Mouse (Mus musculus): ENCODE data around the gene Foxa1. TPM values are rescaled to one million over a fixed set of nuclear protein-coding genes. Genes with fewer than 3 reads are reported as not detected.

The Foxa1 gene
- polyA plus RNA-seq, 1 experiment from 2014 or later = 0.32 TPM

DNA sequence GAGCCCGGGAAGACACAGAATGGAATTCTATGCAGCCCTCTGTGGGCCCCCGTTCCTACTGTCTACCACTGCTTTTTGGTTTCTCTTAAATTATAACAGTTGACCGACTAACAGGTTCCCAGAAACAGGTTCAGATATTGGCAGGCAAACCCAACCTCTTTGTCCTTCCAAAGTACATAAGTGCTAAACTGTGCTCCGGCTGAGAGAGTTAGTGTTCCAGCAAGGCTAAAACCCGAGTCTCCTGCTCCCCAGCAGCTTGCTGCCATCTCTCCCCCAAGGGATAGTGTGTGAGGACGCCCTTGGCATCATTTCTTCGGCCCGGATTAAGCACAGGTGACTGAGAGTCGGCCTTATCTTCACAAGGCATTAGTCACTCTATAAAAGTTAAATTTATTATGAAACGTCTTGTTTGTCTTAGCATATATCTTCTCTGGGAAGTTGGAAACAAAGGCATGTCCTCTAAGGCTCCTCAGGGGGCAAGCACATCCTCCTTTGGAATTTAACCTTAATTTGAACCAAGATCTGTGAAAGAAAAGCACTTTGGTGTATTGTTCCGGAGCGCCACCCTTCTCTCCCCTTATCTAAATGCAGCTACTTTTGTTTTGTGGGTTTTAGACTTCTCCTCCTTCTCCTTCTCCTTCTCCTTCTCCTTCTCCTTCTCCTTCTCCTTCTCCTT is 30.9 kb downstream of the Foxa1 start:
- Histone ChIP-seq H3K27ac (replicated peaks) (no peak overlapping the region), H3K9me3 (no peaks in the 10 kb centered on the region), H3K9ac (no peak overlapping the region), H3K4me2 (no peak overlapping the region), H3K36me3 (no peaks in the 10 kb centered on the region), H3K4me3 (no peak overlapping the region), H3K4me1 (no peaks in the 10 kb centered on the region), H3K27me3 (replicated peaks) (no peaks in the 10 kb centered on the region)
- ATAC-seq (ENCODE audit: extremely low read depth, insufficient number of reproducible peaks, low FRiP score, low TSS enrichment) = no peak
- WGBS = 50% methylated on average over 12 of the region's 12 CpGs

DNA sequence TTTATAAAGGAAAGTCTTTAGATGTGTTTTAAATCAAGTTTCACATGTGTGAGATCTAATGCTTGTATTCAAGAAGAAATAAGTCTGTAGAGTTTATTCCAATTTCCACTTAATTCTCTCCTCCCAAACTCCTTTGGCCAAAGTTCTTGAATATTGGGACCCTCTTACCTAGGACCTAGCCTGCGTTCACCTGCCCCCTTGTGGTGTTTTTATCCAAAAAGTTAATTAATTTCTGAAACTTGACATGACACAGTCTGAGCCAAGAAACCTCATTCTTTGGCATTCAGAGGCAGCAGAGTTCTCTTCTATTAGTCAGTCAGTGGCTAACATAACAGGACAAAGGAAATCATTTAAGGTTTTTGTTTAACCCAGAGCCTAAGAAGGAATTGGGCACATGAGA is 32.2 kb downstream of the Foxa1 start:
- Histone ChIP-seq H3K9ac (no peak overlapping the region), H3K9me3 (no peaks in the 10 kb centered on the region), H3K4me1 (no peaks in the 10 kb centered on the region), H3K4me2 (no peak overlapping the region), H3K27me3 (replicated peaks) (no peaks in the 10 kb centered on the region), H3K4me3 (no peak overlapping the region), H3K27ac (replicated peaks) (no peak overlapping the region), H3K36me3 (no peaks in the 10 kb centered on the region)
- no peak for ATAC-seq (ENCODE audit: extremely low read depth, insufficient number of reproducible peaks, low FRiP score, low TSS enrichment)
- 60% methylated on average over 1 of the region's 1 CpGs for WGBS

DNA sequence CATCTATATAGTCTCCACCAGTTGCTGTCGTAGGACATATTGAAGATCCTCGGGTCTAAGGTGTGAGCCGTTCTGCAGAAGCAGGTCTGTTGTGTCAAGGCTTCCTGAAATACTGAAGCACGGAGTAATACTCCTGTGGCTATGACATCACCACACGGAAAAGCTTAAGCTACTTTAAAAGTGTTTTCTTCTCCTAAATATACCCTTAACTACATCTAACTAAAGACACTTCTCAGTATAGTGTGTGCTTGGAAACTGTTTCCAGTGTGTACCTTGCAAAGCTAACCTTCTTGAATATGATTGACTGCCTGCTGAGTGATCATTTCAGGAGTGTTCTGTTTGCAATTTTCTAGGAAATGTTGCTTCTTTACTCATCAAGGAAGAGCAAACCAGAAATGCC is 35.2 kb downstream of the Foxa1 start:
- WGBS = 76% methylated on average over 5 of the region's 5 CpGs
- no peak overlapping the region for H3K4me3 ChIP-seq
- no peak for ATAC-seq (ENCODE audit: extremely low read depth, insufficient number of reproducible peaks, low FRiP score, low TSS enrichment)
- no peaks in the 10 kb centered on the region for H3K36me3 ChIP-seq
- H3K4me1 ChIP-seq = no peaks in the 10 kb centered on the region
- H3K27me3 ChIP-seq (replicated peaks) = no peaks in the 10 kb centered on the region
- H3K4me2 ChIP-seq = no peak overlapping the region
- H3K9ac ChIP-seq = no peak overlapping the region
- H3K9me3 ChIP-seq = no peaks in the 10 kb centered on the region
- H3K27ac ChIP-seq (replicated peaks) = no peak overlapping the region

DNA sequence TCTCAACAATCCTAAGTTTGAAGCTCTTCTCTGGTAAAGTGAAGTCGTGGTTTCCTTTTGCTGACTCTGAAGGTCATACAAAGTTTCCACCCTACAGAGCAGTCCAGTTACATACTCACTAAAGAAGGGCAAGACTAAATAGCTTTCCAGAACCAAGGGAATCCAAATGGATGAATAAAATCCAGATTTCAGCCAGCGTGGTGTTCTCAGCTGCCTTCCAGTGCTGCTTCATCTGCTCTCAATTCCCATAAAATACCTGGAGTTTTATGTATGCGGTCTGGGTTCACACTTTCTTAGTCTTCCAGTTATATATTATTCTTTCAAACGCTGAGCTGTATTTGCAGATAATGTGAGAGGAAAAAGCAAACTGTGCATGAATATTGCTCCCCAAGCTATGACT is 35.6 kb downstream of the Foxa1 start:
- no peak overlapping the region for H3K4me2 ChIP-seq
- H3K36me3 ChIP-seq = no peaks in the 10 kb centered on the region
- H3K4me3 ChIP-seq = no peak overlapping the region
- H3K27me3 ChIP-seq (replicated peaks) = no peaks in the 10 kb centered on the region
- ATAC-seq (ENCODE audit: extremely low read depth, insufficient number of reproducible peaks, low FRiP score, low TSS enrichment) = no peak
- H3K9me3 ChIP-seq = no peaks in the 10 kb centered on the region
- H3K27ac ChIP-seq (replicated peaks) = no peak overlapping the region
- H3K9ac ChIP-seq = no peak overlapping the region
- WGBS = 79% methylated on average over 4 of the region's 4 CpGs
- H3K4me1 ChIP-seq = no peaks in the 10 kb centered on the region

DNA sequence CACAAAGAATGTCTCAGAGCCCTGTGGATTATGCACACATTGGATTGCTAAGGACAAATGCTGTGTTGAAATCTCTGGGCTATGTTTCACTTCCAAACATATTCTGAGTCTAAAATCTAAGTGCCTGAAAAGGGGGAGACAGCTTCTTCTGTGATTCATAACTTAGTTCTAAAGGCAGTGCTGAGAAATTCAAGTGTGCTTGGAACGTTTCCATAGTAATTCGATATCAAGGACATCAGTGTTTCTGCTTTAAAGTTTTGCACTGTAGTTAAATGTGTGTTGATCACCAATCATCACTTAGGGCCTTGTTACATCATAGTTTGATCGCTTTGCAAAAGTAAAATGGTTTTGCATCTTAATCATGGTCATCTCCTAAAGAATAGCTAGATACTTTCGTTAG is 37.0 kb downstream of the Foxa1 start:
- Histone ChIP-seq H3K27ac (replicated peaks) (no peak overlapping the region), H3K9me3 (no peaks in the 10 kb centered on the region), H3K4me3 (no peak overlapping the region), H3K9ac (no peak overlapping the region), H3K4me1 (no peaks in the 10 kb centered on the region), H3K36me3 (no peaks in the 10 kb centered on the region), H3K4me2 (no peak overlapping the region), H3K27me3 (replicated peaks) (no peaks in the 10 kb centered on the region)
- 65% methylated on average over 4 of the region's 4 CpGs for WGBS
- ATAC-seq (ENCODE audit: extremely low read depth, insufficient number of reproducible peaks, low FRiP score, low TSS enrichment) = no peak

DNA sequence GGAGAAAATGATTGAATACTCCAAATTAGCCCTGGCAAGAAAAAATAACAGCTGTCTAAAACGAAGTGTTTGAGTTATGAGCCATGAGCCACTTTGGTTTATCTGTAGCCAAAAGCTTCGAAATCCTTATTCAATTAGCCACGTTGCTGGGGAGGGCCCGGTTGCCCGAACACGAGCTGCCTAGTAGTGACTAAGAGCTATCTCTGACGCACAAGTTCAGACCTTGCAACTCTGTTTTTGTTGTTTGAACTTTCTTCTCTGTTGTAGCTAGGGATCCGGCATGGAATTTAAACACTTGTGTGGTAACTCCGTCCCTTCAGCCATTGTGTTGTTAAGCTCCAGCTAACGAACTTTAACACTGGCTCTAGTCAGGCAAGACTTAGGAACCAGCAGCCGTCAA is 37.8 kb downstream of the Foxa1 start:
- Histone ChIP-seq H3K9me3 (no peaks in the 10 kb centered on the region), H3K9ac (no peak overlapping the region), H3K36me3 (no peaks in the 10 kb centered on the region), H3K27ac (replicated peaks) (no peak overlapping the region), H3K4me1 (no peaks in the 10 kb centered on the region), H3K4me3 (no peak overlapping the region), H3K27me3 (replicated peaks) (no peaks in the 10 kb centered on the region), H3K4me2 (no peak overlapping the region)
- WGBS = 63% methylated on average over 11 of the region's 11 CpGs
- ATAC-seq (ENCODE audit: extremely low read depth, insufficient number of reproducible peaks, low FRiP score, low TSS enrichment) = no peak

DNA sequence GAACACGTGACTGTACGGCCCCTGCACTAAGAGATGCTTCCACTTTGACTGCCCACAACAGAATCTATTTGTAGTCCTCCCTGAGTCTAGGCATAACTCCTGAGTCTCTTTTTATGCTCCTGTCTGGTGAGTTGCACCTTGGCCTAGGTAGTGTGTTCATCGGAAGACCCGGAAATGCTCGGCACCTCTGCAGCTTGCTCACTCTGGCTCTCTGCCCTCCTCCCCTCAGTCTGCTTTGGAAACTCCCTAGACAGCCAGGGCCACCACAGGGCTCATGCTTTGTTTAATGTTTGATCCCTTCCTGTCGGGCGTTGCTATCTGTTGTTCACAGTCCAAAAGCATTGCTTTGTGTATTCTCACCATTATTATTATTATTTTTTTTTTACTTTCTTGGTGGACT is 41.4 kb downstream of the Foxa1 start:
- H3K9ac ChIP-seq = no peak overlapping the region
- no peak overlapping the region for H3K27ac ChIP-seq (replicated peaks)
- H3K4me3 ChIP-seq = no peak overlapping the region
- no peak for ATAC-seq (ENCODE audit: extremely low read depth, insufficient number of reproducible peaks, low FRiP score, low TSS enrichment)
- no peaks in the 10 kb centered on the region for H3K9me3 ChIP-seq
- no peak overlapping the region for H3K4me2 ChIP-seq
- H3K4me1 ChIP-seq = no peaks in the 10 kb centered on the region
- no peaks in the 10 kb centered on the region for H3K36me3 ChIP-seq
- no peaks in the 10 kb centered on the region for H3K27me3 ChIP-seq (replicated peaks)
- 72% methylated on average over 7 of the region's 7 CpGs for WGBS

DNA sequence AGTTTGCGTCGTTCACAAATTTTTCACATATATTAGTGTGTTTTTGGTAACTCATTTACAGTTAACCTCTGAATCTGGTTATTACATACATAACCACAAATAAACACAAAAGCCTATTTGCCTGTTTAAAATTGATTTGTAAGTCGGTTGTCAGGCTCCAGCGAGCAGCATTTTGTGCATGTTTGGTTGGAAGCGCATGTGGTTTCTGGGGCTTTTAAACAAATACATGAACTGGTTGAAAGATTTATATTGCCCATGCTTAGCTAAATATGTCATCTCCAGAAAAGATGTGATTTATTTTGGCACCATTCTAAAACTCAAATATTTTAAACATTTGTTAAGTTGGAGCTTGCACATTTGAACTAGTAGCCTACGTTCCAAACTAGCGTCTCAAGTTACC is 46.5 kb downstream of the Foxa1 start:
- no peaks in the 10 kb centered on the region for H3K9me3 ChIP-seq
- no peak for ATAC-seq (ENCODE audit: extremely low read depth, insufficient number of reproducible peaks, low FRiP score, low TSS enrichment)
- no peak overlapping the region for H3K4me2 ChIP-seq
- H3K27me3 ChIP-seq (replicated peaks) = no peaks in the 10 kb centered on the region
- no peak overlapping the region for H3K4me3 ChIP-seq
- H3K36me3 ChIP-seq = no peaks in the 10 kb centered on the region
- H3K4me1 ChIP-seq = no peaks in the 10 kb centered on the region
- WGBS = 82% methylated on average over 7 of the region's 7 CpGs
- H3K27ac ChIP-seq (replicated peaks) = no peak overlapping the region
- H3K9ac ChIP-seq = no peak overlapping the region

DNA sequence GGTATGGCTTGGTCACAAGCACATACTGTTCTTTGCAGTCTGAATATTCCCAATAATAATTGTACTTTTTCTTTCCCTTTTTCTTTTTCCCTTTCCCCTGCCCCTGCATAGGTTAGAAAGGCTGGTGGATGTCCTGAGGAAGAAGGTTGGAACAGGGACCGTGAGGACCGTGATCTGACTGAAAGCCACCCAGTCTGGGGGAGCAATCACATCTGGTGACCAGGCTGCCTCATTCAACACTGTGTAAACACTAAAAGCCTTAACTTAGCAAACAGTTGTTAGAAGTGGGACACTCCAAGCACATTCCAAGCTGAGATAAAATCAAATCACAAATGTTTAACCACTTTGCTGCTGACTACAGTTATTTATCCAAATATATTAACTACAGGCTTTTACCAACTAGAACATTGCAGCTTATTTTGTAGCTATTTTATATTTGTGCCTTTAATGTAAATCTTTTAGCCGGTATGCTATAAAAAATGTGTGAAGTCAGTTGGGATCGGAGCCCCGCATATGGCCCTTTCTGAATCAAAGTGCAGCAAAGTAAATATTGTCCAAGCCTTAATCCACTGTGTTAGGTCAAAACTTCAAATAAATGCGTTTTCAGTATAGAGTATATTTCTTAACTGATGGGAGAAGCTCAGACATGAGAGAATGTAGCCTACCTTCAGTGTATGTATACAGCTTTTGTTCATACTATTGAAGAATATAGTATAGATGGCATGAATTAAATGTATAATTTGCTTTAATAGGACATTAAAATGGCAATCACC is 50.2 kb downstream of the Foxa1 start:
- H3K9ac ChIP-seq = no peak overlapping the region
- no peaks in the 10 kb centered on the region for H3K27me3 ChIP-seq (replicated peaks)
- no peak for ATAC-seq (ENCODE audit: extremely low read depth, insufficient number of reproducible peaks, low FRiP score, low TSS enrichment)
- 62% methylated on average over 6 of the region's 6 CpGs for WGBS
- H3K9me3 ChIP-seq = no peaks in the 10 kb centered on the region
- no peaks in the 10 kb centered on the region for H3K36me3 ChIP-seq
- H3K4me2 ChIP-seq = no peak overlapping the region
- H3K4me1 ChIP-seq = no peaks in the 10 kb centered on the region
- no peak overlapping the region for H3K4me3 ChIP-seq
- no peak overlapping the region for H3K27ac ChIP-seq (replicated peaks)

Other genes starting within 250 kb of the Foxa1 start
- gene Ttc6, start 17.2 kb upstream of the Foxa1 start, polyA plus RNA-seq (2015; fragmentation: Nextera tagmentation; extraction: Ambion mirVana) = 0.31 and 0.60 TPM in 2 replicates